Mouse (Mus musculus): ENCODE data around the gene Dirc2. TPM values are rescaled to one million over a fixed set of nuclear protein-coding genes. Genes with fewer than 3 reads are reported as not detected.

The Dirc2 gene
- polyA plus RNA-seq, 1 experiment from 2014 or later = 11.1 TPM

- Histone ChIP-seq H3K4me1 (peaks cover 43% of the 10 kb centered on the region), H3K27ac (replicated peaks) (no peak overlapping the region), H3K9ac (no peak overlapping the region), H3K4me2 (no peak overlapping the region), H3K9me3 (no peaks in the 10 kb centered on the region), H3K36me3 (peaks cover 17% of the 10 kb centered on the region; the same call in 1 of the 2 replicates), H3K27me3 (replicated peaks) (no peaks in the 10 kb centered on the region), H3K4me3 (no peak overlapping the region)
- ATAC-seq (ENCODE audit: extremely low read depth, insufficient number of reproducible peaks, low FRiP score, low TSS enrichment) = no peak
- WGBS = 69% methylated on average over 7 of the region's 7 CpGs
Observed at GRCm38 (mm10) chr16:35713606-35714005, 55.5 kb downstream of the Dirc2 start.

- H3K27ac ChIP-seq (replicated peaks) = no peak overlapping the region
- 49% methylated on average over 7 of the region's 7 CpGs for WGBS
- no peaks in the 10 kb centered on the region for H3K27me3 ChIP-seq (replicated peaks)
- H3K4me2 ChIP-seq = no peak overlapping the region
- no peak overlapping the region for H3K4me3 ChIP-seq
- H3K36me3 ChIP-seq = 0 out of 2 replicates have a peak, but pooled peaks cover under 1% of the 10 kb centered on the region
- H3K4me1 ChIP-seq = peaks cover 38% of the 10 kb centered on the region
- no peaks in the 10 kb centered on the region for H3K9me3 ChIP-seq
- H3K9ac ChIP-seq = no peak overlapping the region
- no peak for ATAC-seq (ENCODE audit: extremely low read depth, insufficient number of reproducible peaks, low FRiP score, low TSS enrichment)
Observed at GRCm38 (mm10) chr16:35711004-35711403, 58.2 kb downstream of the Dirc2 start.

- 69% methylated on average over 5 of the region's 5 CpGs for WGBS
Observed at GRCm38 (mm10) chr16:35707004-35707403, 62.2 kb downstream of the Dirc2 start.

DNA sequence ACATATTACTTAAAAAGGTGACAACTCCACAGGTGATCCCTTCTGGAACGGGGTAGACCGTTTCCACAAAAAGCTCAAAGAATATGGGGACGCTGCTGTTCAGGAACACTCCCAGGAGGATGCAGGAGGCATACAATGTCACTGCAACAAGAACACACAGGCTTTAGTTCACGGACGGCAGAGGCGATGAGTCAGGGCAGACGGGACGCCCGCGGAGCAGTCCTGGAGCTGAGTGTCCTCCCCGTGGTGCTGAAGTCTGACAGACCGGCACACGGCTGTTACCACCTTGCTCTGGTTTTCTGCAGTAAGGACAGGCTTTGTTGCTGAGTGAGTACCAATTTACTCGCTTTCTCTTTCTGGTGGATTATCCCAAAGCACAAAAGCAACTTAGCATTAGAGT, 64.4 kb downstream of the Dirc2 start:
- no peak overlapping the region for H3K9ac ChIP-seq
- no peak overlapping the region for H3K4me3 ChIP-seq
- no peak overlapping the region for H3K27ac ChIP-seq (replicated peaks)
- H3K4me2 ChIP-seq = no peak overlapping the region
- H3K27me3 ChIP-seq (replicated peaks) = no peaks in the 10 kb centered on the region
- H3K9me3 ChIP-seq = no peaks in the 10 kb centered on the region
- 56% methylated on average over 14 of the region's 14 CpGs for WGBS
- no peak for ATAC-seq (ENCODE audit: extremely low read depth, insufficient number of reproducible peaks, low FRiP score, low TSS enrichment)
- no peaks in the 10 kb centered on the region for H3K4me1 ChIP-seq
- peaks cover 7% of the 10 kb centered on the region; the same call in 1 of the 2 replicates for H3K36me3 ChIP-seq

More at GRCm38 (mm10) chr16:35707004-35707403, 62.2 kb downstream of the Dirc2 start:
- no peak for ATAC-seq (ENCODE audit: extremely low read depth, insufficient number of reproducible peaks, low FRiP score, low TSS enrichment)
- Histone ChIP-seq H3K27me3 (replicated peaks) (no peaks in the 10 kb centered on the region), H3K4me3 (no peak overlapping the region), H3K4me1 (peaks cover 13% of the 10 kb centered on the region), H3K4me2 (no peak overlapping the region), H3K9ac (no peak overlapping the region), H3K9me3 (no peaks in the 10 kb centered on the region), H3K36me3 (peaks cover 7% of the 10 kb centered on the region; the same call in 1 of the 2 replicates), H3K27ac (replicated peaks) (no peak overlapping the region)

- WGBS = 83% methylated on average over 16 of the region's 16 CpGs
- Histone ChIP-seq H3K4me1 (no peaks in the 10 kb centered on the region), H3K27me3 (replicated peaks) (no peaks in the 10 kb centered on the region), H3K36me3 (peaks cover 7% of the 10 kb centered on the region; the same call in 1 of the 2 replicates), H3K9ac (no peak overlapping the region), H3K9me3 (no peaks in the 10 kb centered on the region), H3K4me2 (no peak overlapping the region), H3K4me3 (no peak overlapping the region), H3K27ac (replicated peaks) (no peak overlapping the region)
- ATAC-seq (ENCODE audit: extremely low read depth, insufficient number of reproducible peaks, low FRiP score, low TSS enrichment) = no peak
Observed at GRCm38 (mm10) chr16:35703763-35704679, 65.1 kb downstream of the Dirc2 start.

DNA sequence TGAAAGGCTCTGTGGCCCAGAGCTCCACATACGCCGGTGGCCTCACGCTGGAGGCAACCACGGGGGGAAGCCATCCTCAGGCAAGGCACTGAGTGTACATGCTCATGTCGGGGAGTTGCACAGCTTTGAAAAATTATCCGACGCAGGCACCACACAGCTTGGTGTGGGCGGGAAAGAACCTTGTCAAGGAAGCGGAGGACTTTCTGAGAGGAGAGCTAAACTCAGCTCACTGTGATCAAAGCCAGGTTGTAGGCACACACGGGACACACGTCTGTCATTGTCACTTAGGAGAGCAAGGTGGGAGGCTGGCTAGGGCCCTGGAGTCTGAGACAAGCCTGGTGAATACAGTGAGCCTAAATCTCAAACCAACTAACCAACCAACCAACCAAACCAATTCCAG, 67.3 kb downstream of the Dirc2 start:
- Histone ChIP-seq H3K4me2 (no peak overlapping the region), H3K9me3 (no peaks in the 10 kb centered on the region), H3K4me1 (no peaks in the 10 kb centered on the region), H3K27ac (replicated peaks) (no peak overlapping the region), H3K36me3 (peaks cover 17% of the 10 kb centered on the region; the same call in 1 of the 2 replicates), H3K27me3 (replicated peaks) (no peaks in the 10 kb centered on the region), H3K4me3 (no peak overlapping the region), H3K9ac (no peak overlapping the region)
- no peak for ATAC-seq (ENCODE audit: extremely low read depth, insufficient number of reproducible peaks, low FRiP score, low TSS enrichment)
- WGBS = 66% methylated on average over 11 of the region's 11 CpGs

DNA sequence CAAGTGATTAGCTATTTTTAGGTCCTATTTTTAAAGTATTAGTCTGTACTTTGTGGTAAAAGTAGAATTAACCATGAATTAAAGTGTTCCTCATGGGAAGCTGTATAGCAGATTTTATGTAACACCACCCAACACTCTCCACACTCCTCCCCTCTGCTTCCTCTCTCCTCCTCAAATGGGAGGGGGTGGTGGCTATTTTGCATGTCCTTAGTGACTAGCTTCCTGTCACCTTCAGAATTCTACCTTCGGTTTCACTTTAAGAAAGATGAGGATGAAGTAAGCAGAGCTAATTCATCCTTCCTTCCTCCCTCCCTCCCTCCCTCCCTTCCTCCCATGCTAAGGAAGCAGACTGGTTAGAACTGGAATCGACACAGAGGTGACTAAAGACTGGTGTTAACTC, 73.1 kb downstream of the Dirc2 start:
- Histone ChIP-seq H3K27ac (replicated peaks) (no peak overlapping the region), H3K4me2 (no peak overlapping the region), H3K4me1 (no peaks in the 10 kb centered on the region), H3K9me3 (no peaks in the 10 kb centered on the region), H3K4me3 (no peak overlapping the region), H3K36me3 (peaks cover 30% of the 10 kb centered on the region), H3K27me3 (replicated peaks) (no peaks in the 10 kb centered on the region), H3K9ac (no peak overlapping the region)
- no peak for ATAC-seq (ENCODE audit: extremely low read depth, insufficient number of reproducible peaks, low FRiP score, low TSS enrichment)
- WGBS = 72% methylated on average over 2 of the region's 2 CpGs

- WGBS = 92% methylated on average over 13 of the region's 13 CpGs
- H3K27ac ChIP-seq (replicated peaks) = no peak overlapping the region
- H3K9me3 ChIP-seq = no peaks in the 10 kb centered on the region
- H3K27me3 ChIP-seq (replicated peaks) = no peaks in the 10 kb centered on the region
- no peak overlapping the region for H3K4me3 ChIP-seq
- ATAC-seq (ENCODE audit: extremely low read depth, insufficient number of reproducible peaks, low FRiP score, low TSS enrichment) = no peak
- peaks cover 30% of the 10 kb centered on the region for H3K36me3 ChIP-seq
- no peak overlapping the region for H3K4me2 ChIP-seq
- no peaks in the 10 kb centered on the region for H3K4me1 ChIP-seq
- H3K9ac ChIP-seq = no peak overlapping the region
Observed at GRCm38 (mm10) chr16:35694250-35694846, 74.8 kb downstream of the Dirc2 start.

- no peaks in the 10 kb centered on the region for H3K27me3 ChIP-seq (replicated peaks)
- no peak overlapping the region for H3K9ac ChIP-seq
- H3K27ac ChIP-seq (replicated peaks) = no peak overlapping the region
- H3K4me3 ChIP-seq = no peak overlapping the region
- H3K4me2 ChIP-seq = no peak overlapping the region
- 88% methylated on average over 7 of the region's 7 CpGs for WGBS
- no peaks in the 10 kb centered on the region for H3K4me1 ChIP-seq
- H3K36me3 ChIP-seq = peaks cover 19% of the 10 kb centered on the region
- H3K9me3 ChIP-seq = no peaks in the 10 kb centered on the region
- ATAC-seq (ENCODE audit: extremely low read depth, insufficient number of reproducible peaks, low FRiP score, low TSS enrichment) = no peak
Observed at GRCm38 (mm10) chr16:35691606-35692005, 77.5 kb downstream of the Dirc2 start.

GRCm38 (mm10) chr16:35686491-35686890, 82.7 kb downstream of the Dirc2 start:
- Histone ChIP-seq H3K9ac (no peak overlapping the region), H3K9me3 (no peaks in the 10 kb centered on the region), H3K4me2 (no peak overlapping the region), H3K4me1 (peaks cover 7% of the 10 kb centered on the region), H3K27me3 (replicated peaks) (no peaks in the 10 kb centered on the region), H3K4me3 (no peak overlapping the region), H3K36me3 (no peaks in the 10 kb centered on the region), H3K27ac (replicated peaks) (no peak overlapping the region)
- WGBS = 79% methylated on average over 7 of the region's 7 CpGs
- ATAC-seq (ENCODE audit: extremely low read depth, insufficient number of reproducible peaks, low FRiP score, low TSS enrichment) = no peak

DNA sequence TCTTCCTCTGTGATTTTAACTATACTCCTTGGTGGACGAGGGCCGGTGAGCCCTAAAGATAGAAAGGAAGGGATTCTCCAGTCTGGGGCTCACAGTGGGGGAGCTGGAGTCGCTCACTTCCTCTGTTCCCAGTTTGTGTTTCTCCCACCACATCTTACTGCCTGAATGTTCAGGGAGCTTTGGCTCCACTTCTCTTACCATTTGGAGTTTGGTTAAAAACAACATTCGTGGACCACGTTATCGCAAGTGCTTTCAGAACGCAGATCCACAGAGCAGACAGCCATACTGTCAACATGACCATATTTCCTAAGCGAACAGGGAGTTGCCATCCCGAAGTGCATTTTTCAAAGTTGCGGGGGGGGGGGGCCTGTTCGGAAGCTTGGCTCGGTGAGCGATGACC, 84.1 kb downstream of the Dirc2 start:
- Histone ChIP-seq H3K36me3 (no peaks in the 10 kb centered on the region), H3K4me2 (no peak overlapping the region), H3K9me3 (no peaks in the 10 kb centered on the region), H3K27ac (replicated peaks) (no peak overlapping the region), H3K4me3 (no peak overlapping the region), H3K27me3 (replicated peaks) (no peaks in the 10 kb centered on the region), H3K9ac (no peak overlapping the region), H3K4me1 (peaks cover 15% of the 10 kb centered on the region)
- no peak for ATAC-seq (ENCODE audit: extremely low read depth, insufficient number of reproducible peaks, low FRiP score, low TSS enrichment)
- WGBS = 71% methylated on average over 13 of the region's 13 CpGs

Data from heart, embryonic 13.5 days (tissue).